Comparison of ENCODE assay signal across 11 mouse cellular contexts in the genomic region with DNA sequence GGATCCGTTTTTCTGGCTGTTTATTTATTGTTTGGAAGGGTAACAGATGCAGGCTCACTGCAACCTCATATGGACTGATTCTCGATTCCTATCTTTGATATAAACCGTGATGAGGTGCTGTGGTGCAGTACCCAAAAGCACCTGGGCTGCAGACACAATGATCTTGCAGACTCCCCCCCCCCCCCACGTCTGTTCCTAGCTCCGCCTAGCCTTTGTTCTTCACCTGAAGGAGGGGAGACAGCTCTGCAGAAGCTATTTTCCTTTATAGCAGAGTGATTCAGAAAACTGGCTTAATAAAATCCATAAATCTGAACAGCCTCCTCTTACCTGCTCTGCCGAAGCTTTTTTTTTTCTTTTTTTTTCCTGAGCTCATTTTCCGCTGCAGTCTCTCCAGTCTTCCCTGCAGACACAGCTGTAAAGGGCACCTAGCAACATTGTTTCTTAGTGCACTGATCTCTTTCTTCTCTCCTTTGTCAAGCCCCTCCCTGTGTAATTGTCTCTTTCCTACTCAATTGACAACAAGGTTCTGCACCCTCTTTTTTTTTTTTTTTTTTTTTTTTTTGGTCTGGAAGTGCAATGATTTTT. TPM values are rescaled to one million over a fixed set of nuclear protein-coding genes. Genes with fewer than 3 reads are reported as not detected.
A peak's percentile ranks its signal among the peaks of the same experiment; 100 is the strongest.
DNase-seq lines count a peak whose midpoint lies in the region; ATAC-seq and TF ChIP-seq lines count a peak whose summit lies in the region.
"Had no signal": no experiment of that assay in that cellular context is flagged by ENCODE, and none has a peak within 500 bp of the region (broad histone marks: within the 10 kb centered on the region; RNA-seq: fewer than 3 reads in every experiment).

No protein-coding gene starts in this region.

- no peak for DNase-seq in layer of hippocampus, adult 2 months (ENCODE audit: low spot score in 2 of 2)
- no peak for DNase-seq in layer of hippocampus, adult 8-10 months (ENCODE audit: low spot score in 2 of 2)
- DNase-seq in hindbrain, postnatal 0 days (ENCODE audit: low spot score), result peak; percentile 48
- DNase-seq in thymus, adult 18-20 months, result no peak
- DNase-seq in adrenal gland, postnatal 36 days, result no peak
- DNase-seq in urinary bladder, postnatal 4 days (ENCODE audit: low spot score in 2 of 2), result no peak
- DNase-seq: gastrocnemius, postnatal 36 days; layer of hippocampus, postnatal 36 days; liver, postnatal 0 days had no signal

- 0 out of 2 replicates have a peak overlapping the region, but pooled peaks have one; percentile 21 for H3K9ac ChIP-seq in embryonic facial prominence, embryonic 13.5 days
- peak overlapping the region; percentile 37 for H3K9ac ChIP-seq in hindbrain, postnatal 0 days (replicated peaks; ENCODE audit: low read length)
- H3K9ac ChIP-seq in neural tube, embryonic 12.5 days, result 0 out of 2 replicates have a peak overlapping the region, but pooled peaks have one; percentile 38
- H3K9ac ChIP-seq: liver, postnatal 0 days had no signal

- no peaks in the 10 kb centered on the region for H3K9me3 ChIP-seq in embryonic facial prominence, embryonic 13.5 days
- no peaks in the 10 kb centered on the region for H3K9me3 ChIP-seq in hindbrain, postnatal 0 days (ENCODE audit: low read length)
- H3K9me3 ChIP-seq in neural tube, embryonic 12.5 days, result no peaks in the 10 kb centered on the region

- H3K4me2 ChIP-seq in embryonic facial prominence, embryonic 13.5 days, result peak overlapping the region; percentile 27; the same call in 1 of the 2 replicates
- H3K4me2 ChIP-seq in hindbrain, postnatal 0 days (ENCODE audit: low read depth, low read length), result peak overlapping the region; percentile 33
- H3K4me2 ChIP-seq in neural tube, embryonic 12.5 days (replicated peaks), result peak overlapping the region; percentile 46

- H3K27ac ChIP-seq in layer of hippocampus, adult 2 months, result peak overlapping the region; percentile 73; the same call in 1 of the 2 replicates
- H3K27ac ChIP-seq in embryonic facial prominence, embryonic 13.5 days, result peak overlapping the region; percentile 55
- peak overlapping the region; percentile 76 for H3K27ac ChIP-seq in hindbrain, postnatal 0 days
- peak overlapping the region; percentile 83 for H3K27ac ChIP-seq in neural tube, embryonic 12.5 days

- WGBS in embryonic facial prominence, embryonic 13.5 days, result 26% methylated on average over 7 of the region's 7 CpGs
- 29% methylated on average over 7 of the region's 7 CpGs for WGBS in hindbrain, postnatal 0 days
- WGBS in neural tube, embryonic 12.5 days, result 23% methylated on average over 7 of the region's 7 CpGs

- H3K4me3 ChIP-seq in layer of hippocampus, adult 2 months, result no peak overlapping the region; the same call in 1 of the 2 replicates
- H3K4me3 ChIP-seq in embryonic facial prominence, embryonic 13.5 days, result no peak overlapping the region
- no peak overlapping the region for H3K4me3 ChIP-seq in hindbrain, postnatal 0 days (ENCODE audit: low read length)
- H3K4me3 ChIP-seq in neural tube, embryonic 12.5 days, result no peak overlapping the region

- peak; percentile 10; the same call in 1 of the 2 replicates for TF ChIP-seq CTCF in layer of hippocampus, adult 2 months (conservative IDR thresholded peaks at IDR 0.05)
- peak; percentile 31 for TF ChIP-seq CTCF in hindbrain, postnatal 0 days (IDR thresholded peaks at IDR 0.05; ENCODE audit: low read depth)

- H3K4me1 ChIP-seq in embryonic facial prominence, embryonic 13.5 days, result peaks cover 39% of the 10 kb centered on the region
- no peaks in the 10 kb centered on the region for H3K4me1 ChIP-seq in hindbrain, postnatal 0 days (ENCODE audit: insufficient read depth, low read length)
- H3K4me1 ChIP-seq in neural tube, embryonic 12.5 days, result peaks cover 30% of the 10 kb centered on the region

- no peak for ATAC-seq in embryonic facial prominence, embryonic 13.5 days (ENCODE audit: insufficient number of reproducible peaks, insufficient read depth, low FRiP score, low TSS enrichment, low read depth)
- ATAC-seq in hindbrain, postnatal 0 days, result peak; percentile 78
- peak; percentile 64 for ATAC-seq in neural tube, embryonic 12.5 days (ENCODE audit: low FRiP score, low read depth)
- ATAC-seq: liver, postnatal 0 days had no signal

- no peaks in the 10 kb centered on the region for H3K36me3 ChIP-seq in embryonic facial prominence, embryonic 13.5 days
- no peaks in the 10 kb centered on the region for H3K36me3 ChIP-seq in hindbrain, postnatal 0 days (ENCODE audit: insufficient read depth, low read length)
- H3K36me3 ChIP-seq in neural tube, embryonic 12.5 days, result no peaks in the 10 kb centered on the region

- no peaks in the 10 kb centered on the region for H3K27me3 ChIP-seq in embryonic facial prominence, embryonic 13.5 days
- H3K27me3 ChIP-seq in hindbrain, postnatal 0 days (ENCODE audit: insufficient read depth, low read length), result no peaks in the 10 kb centered on the region
- H3K27me3 ChIP-seq in neural tube, embryonic 12.5 days (replicated peaks), result no peaks in the 10 kb centered on the region

RNA-seq across cellular contexts. Expression of a gene that starts 7.1 kb away (rescaled TPM):
- 1 to 10 TPM; 3.3 to 3.7 TPM for total RNA-seq in layer of hippocampus, adult 2 months (2021)
- total RNA-seq in layer of hippocampus, adult 8-10 months (2022), result 1 to 10 TPM; 2.4 to 4.2 (median 3.5) TPM
- polyA plus RNA-seq in embryonic facial prominence, embryonic 13.5 days (2015; fragmentation: Nextera tagmentation; extraction: Ambion mirVana), result 8.3 and 8.4 TPM in 2 replicates
- total RNA-seq in hindbrain, postnatal 0 days (2014; rRNA removed), result 8.9 and 11.4 TPM in 2 replicates
- 4.6 and 4.8 TPM in 2 replicates for polyA plus RNA-seq in hindbrain, postnatal 0 days (2015; fragmentation: Nextera tagmentation; extraction: Ambion mirVana)
- polyA plus RNA-seq in neural tube, embryonic 12.5 days (2016; fragmentation: Nextera tagmentation; extraction: Ambion mirVana), result 8.3 and 8.5 TPM in 2 replicates
- total RNA-seq in adrenal gland, postnatal 36 days (2021), result 1 to 10 TPM; 3.0 to 3.4 TPM

RNA-seq across cellular contexts. Expression of a gene that starts 10.9 kb away (rescaled TPM):
- total RNA-seq in layer of hippocampus, adult 2 months (2021), result under 1 TPM; 0.20 to 0.52 TPM
- under 1 TPM in 2 of 4 experiments, not detected in 2; 0.25 to 0.43 TPM for total RNA-seq in layer of hippocampus, adult 8-10 months (2022)
- 0.31 TPM in 1 of 2 replicates, not detected in the other for polyA plus RNA-seq in embryonic facial prominence, embryonic 13.5 days (2015; fragmentation: Nextera tagmentation; extraction: Ambion mirVana)
- 0.86 and 1.9 TPM in 2 replicates for total RNA-seq in hindbrain, postnatal 0 days (2014; rRNA removed)
- 0.19 and 0.38 TPM in 2 replicates for polyA plus RNA-seq in hindbrain, postnatal 0 days (2015; fragmentation: Nextera tagmentation; extraction: Ambion mirVana)
- 0.93 and 1.0 TPM in 2 replicates for polyA plus RNA-seq in neural tube, embryonic 12.5 days (2016; fragmentation: Nextera tagmentation; extraction: Ambion mirVana)
- total RNA-seq in adrenal gland, postnatal 36 days (2021), result under 1 TPM; 0.43 to 0.49 TPM

RNA-seq across cellular contexts. Expression of a gene that starts 50.5 kb away (rescaled TPM):
- total RNA-seq in layer of hippocampus, adult 2 months (2021), result 10 to 100 TPM; 13.6 to 15.7 TPM
- total RNA-seq in layer of hippocampus, adult 8-10 months (2022), result 10 to 100 TPM; 12.5 to 14.6 (median 13.5) TPM
- 8.7 and 10.5 TPM in 2 replicates for polyA plus RNA-seq in embryonic facial prominence, embryonic 13.5 days (2015; fragmentation: Nextera tagmentation; extraction: Ambion mirVana)
- total RNA-seq in hindbrain, postnatal 0 days (2014; rRNA removed), result 30.9 and 33.9 TPM in 2 replicates
- 16.3 and 19.2 TPM in 2 replicates for polyA plus RNA-seq in hindbrain, postnatal 0 days (2015; fragmentation: Nextera tagmentation; extraction: Ambion mirVana)
- polyA plus RNA-seq in neural tube, embryonic 12.5 days (2016; fragmentation: Nextera tagmentation; extraction: Ambion mirVana), result 8.5 and 10.2 TPM in 2 replicates
- 10 to 100 TPM; 13.2 to 21.4 TPM for total RNA-seq in adrenal gland, postnatal 36 days (2021)
